Mouse (Mus musculus) layer of hippocampus, adult 18-20 months (tissue): Measurements from ENCODE around the gene Prss23. TPM values are rescaled to one million over a fixed set of nuclear protein-coding genes. Genes with fewer than 3 reads are reported as not detected.

ENCODE experiments used
- DNase-seq, 2 experiments: peaks; one replicate each; pipeline ENCODE4 v3.0.0; 2022; ENCODE audit warnings: low spot score in 2 of 2
- total RNA-seq, 2 experiments: library from RNA; stranded (reverse); gene quantifications; 2 replicates each; pipeline ENCODE4 v1.2.3; 2021

Gene Prss23
- total RNA-seq, 2 experiments from 2014 or later: 16.5 to 16.6 TPM

GRCm38 (mm10) chr7:89511921-89512514 lies 15.0 kb downstream of the Prss23 start:
- peak in 1 of 2 experiments; percentile 49 for DNase-seq

- no peak for DNase-seq
Observed at GRCm38 (mm10) chr7:89508672-89509071, 18.3 kb downstream of the Prss23 start.

- DNase-seq: peak; percentile 68 to 82
Observed at GRCm38 (mm10) chr7:89499516-89500307, 27.3 kb downstream of the Prss23 start.

GRCm38 (mm10) chr7:89483769-89484568 lies 43.0 kb downstream of the Prss23 start:
- no peak for DNase-seq

GRCm38 (mm10) chr7:89481723-89482122 lies 45.3 kb downstream of the Prss23 start:
- no peak for DNase-seq

- no peak for DNase-seq
Observed at GRCm38 (mm10) chr7:89478490-89478889, 48.5 kb downstream of the Prss23 start.

GRCm38 (mm10) chr7:89477294-89477999 lies 49.5 kb downstream of the Prss23 start:
- DNase-seq: peak; percentile 20 to 69

- no peak for DNase-seq
Observed at GRCm38 (mm10) chr7:89473442-89473841, 53.5 kb downstream of the Prss23 start.

- DNase-seq: peak; percentile 9 to 56
Observed at GRCm38 (mm10) chr7:89463775-89464592, 63.0 kb downstream of the Prss23 start.

GRCm38 (mm10) chr7:89463246-89463645 lies 63.7 kb downstream of the Prss23 start:
- no peak for DNase-seq

- DNase-seq: no peak
Observed at GRCm38 (mm10) chr7:89462646-89463207, 64.3 kb downstream of the Prss23 start.

- DNase-seq: no peak
Observed at GRCm38 (mm10) chr7:89461351-89461750, 65.6 kb downstream of the Prss23 start.

GRCm38 (mm10) chr7:89460911-89461310 lies 66.1 kb downstream of the Prss23 start:
- no peak for DNase-seq

- DNase-seq: no peak
Observed at GRCm38 (mm10) chr7:89459691-89460090, 67.3 kb downstream of the Prss23 start.

Other genes with a start within 250 kb of the Prss23 start
- 10 to 100 TPM; 62.7 to 70.0 TPM for gene Tmem135, start 123.0 kb downstream of the Prss23 start, total RNA-seq
- 1 to 10 TPM; 6.1 to 7.6 TPM for gene Fzd4, start 122.8 kb downstream of the Prss23 start, total RNA-seq
- gene Me3, start 105.2 kb upstream of the Prss23 start, total RNA-seq: 10 to 100 TPM; 90.2 to 91.4 TPM